In the genomic region with DNA sequence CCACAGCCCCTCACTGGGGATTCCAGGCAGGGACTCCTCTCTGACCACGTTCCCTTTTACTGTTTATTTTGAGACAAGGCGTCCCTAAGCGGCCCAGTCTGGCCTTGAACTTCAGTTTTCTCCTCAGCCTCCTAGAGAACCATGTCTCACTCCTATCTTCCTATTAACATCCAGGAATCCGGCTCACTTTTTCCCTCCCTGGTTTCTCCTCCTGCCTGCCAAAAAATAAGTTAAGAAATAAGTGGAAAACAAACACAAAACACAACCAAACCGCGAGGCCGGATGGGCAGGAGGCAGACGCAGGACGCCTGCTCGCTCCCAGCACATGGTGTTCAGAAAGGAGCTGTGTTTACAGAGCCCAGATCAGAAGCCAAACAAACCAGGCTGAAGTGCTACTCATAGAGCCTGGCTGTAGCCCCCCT, we compare ENCODE assay signal across 9 mouse cellular contexts. TPM values are rescaled to one million over a fixed set of nuclear protein-coding genes. Genes with fewer than 3 reads are reported as not detected.
DNase-seq lines count a peak whose midpoint lies in the region; ATAC-seq lines count a peak whose summit lies in the region.
"Had no signal": no experiment of that assay in that cellular context is flagged by ENCODE, and none has a peak within 500 bp of the region (broad histone marks: within the 10 kb centered on the region; RNA-seq: fewer than 3 reads in every experiment).

No protein-coding gene starts in this region.

- peaks cover 19% of the 10 kb centered on the region for H3K4me1 ChIP-seq in liver, embryonic 16.5 days (ENCODE audit: control insufficient read depth, low read depth, low read length)

- H3K4me2 ChIP-seq in liver, embryonic 16.5 days (ENCODE audit: low read depth, low read length), result no peak overlapping the region
- H3K4me2 ChIP-seq: forebrain, embryonic 15.5 days had no signal

- H3K4me3 ChIP-seq in liver, embryonic 16.5 days (ENCODE audit: low read depth, low read length), result no peak overlapping the region
- H3K4me3 ChIP-seq: forebrain, embryonic 15.5 days had no signal

- ATAC-seq in liver, embryonic 16.5 days (ENCODE audit: low read depth), result peak; percentile 48
- ATAC-seq: forebrain, embryonic 15.5 days had no signal

- intact Hi-C loops in left cerebral cortex, postnatal 25 days (cut with DNase I), result no loop called here

- H3K36me3 ChIP-seq in liver, embryonic 16.5 days (ENCODE audit: control insufficient read depth, insufficient read depth), result no peaks in the 10 kb centered on the region
- H3K36me3 ChIP-seq: forebrain, embryonic 15.5 days had no signal

- peak overlapping the region; percentile 68 for H3K27ac ChIP-seq in liver, embryonic 16.5 days (ENCODE audit: low read length)
- H3K27ac ChIP-seq: forebrain, embryonic 15.5 days had no signal

- peak; percentile 55 for DNase-seq in adrenal gland, postnatal 14 days
- DNase-seq in adrenal gland, adult 18-20 months (ENCODE audit: low spot score in 2 of 2), result no peak
- peak; percentile 51 for DNase-seq in urinary bladder, postnatal 14 days (ENCODE audit: low spot score)
- DNase-seq in urinary bladder, adult 2 months (ENCODE audit: low spot score), result no peak
- no peak for DNase-seq in spleen, postnatal 4 days (ENCODE audit: low spot score in 2 of 2)
- DNase-seq in left cerebral cortex, postnatal 25 days (ENCODE audit: low spot score in 2 of 2), result no peak
- DNase-seq in B cell, adult 2 months, result no peak

- no peaks in the 10 kb centered on the region for H3K27me3 ChIP-seq in liver, embryonic 16.5 days (ENCODE audit: control insufficient read depth, insufficient read depth, low read depth, low read length)
- H3K27me3 ChIP-seq: forebrain, embryonic 15.5 days had no signal

- H3K9me3 ChIP-seq in liver, embryonic 16.5 days (replicated peaks; ENCODE audit: control insufficient read depth, low read length), result no peaks in the 10 kb centered on the region
- H3K9me3 ChIP-seq: forebrain, embryonic 15.5 days had no signal

- no peak overlapping the region for H3K9ac ChIP-seq in liver, embryonic 16.5 days (ENCODE audit: low read depth, low read length)
- H3K9ac ChIP-seq: forebrain, embryonic 15.5 days had no signal

- 59% methylated on average over 10 of the region's 10 CpGs for WGBS in liver, embryonic 16.5 days (ENCODE audit: insufficient replicate concordance)

RNA-seq across cellular contexts. Expression of gene Gadd45b, which starts 32.2 kb away (rescaled TPM):
- 29.8 and 91.3 TPM in 2 replicates for total RNA-seq in adrenal gland, postnatal 14 days (2021)
- 10 to 100 TPM; 34.1 to 75.0 TPM for total RNA-seq in adrenal gland, adult 18-20 months (2021)
- 17.9 and 29.9 TPM in 2 replicates for polyA plus RNA-seq in urinary bladder, adult 2 months (2012; rRNA removed)
- polyA plus RNA-seq in liver, embryonic 16.5 days (2015; fragmentation: Nextera tagmentation; extraction: Ambion mirVana), result 4.0 and 5.0 TPM in 2 replicates
- total RNA-seq in left cerebral cortex, postnatal 25 days (2021), result 10 to 100 TPM; 16.4 to 19.0 TPM

RNA-seq across cellular contexts. Expression of gene Lmnb2, which starts 44.0 kb away (rescaled TPM):
- total RNA-seq in adrenal gland, postnatal 14 days (2021), result 14.9 and 15.8 TPM in 2 replicates
- total RNA-seq in adrenal gland, adult 18-20 months (2021), result 10 to 100 TPM; 14.1 to 15.2 TPM
- polyA plus RNA-seq in urinary bladder, adult 2 months (2012; rRNA removed), result 10.5 and 14.1 TPM in 2 replicates
- polyA plus RNA-seq in liver, embryonic 16.5 days (2015; fragmentation: Nextera tagmentation; extraction: Ambion mirVana), result 10.3 TPM in 2 replicates
- 10 to 100 TPM; 15.1 to 18.9 TPM for total RNA-seq in left cerebral cortex, postnatal 25 days (2021)

RNA-seq across cellular contexts. Expression of gene Gng7, which starts 52.7 kb away (rescaled TPM):
- 5.9 and 6.2 TPM in 2 replicates for total RNA-seq in adrenal gland, postnatal 14 days (2021)
- total RNA-seq in adrenal gland, adult 18-20 months (2021), result 10 to 100 TPM in 1 of 2 experiments, 1 to 10 TPM in 1; 7.0 to 11.1 TPM
- polyA plus RNA-seq in urinary bladder, adult 2 months (2012; rRNA removed), result 4.2 and 5.4 TPM in 2 replicates
- polyA plus RNA-seq in liver, embryonic 16.5 days (2015; fragmentation: Nextera tagmentation; extraction: Ambion mirVana), result 0.36 and 0.44 TPM in 2 replicates
- 100 to 1,000 TPM in 1 of 2 experiments, 10 to 100 TPM in 1; 83.8 to 196 TPM for total RNA-seq in left cerebral cortex, postnatal 25 days (2021)

Comparison
In these comparisons a context has a peak if more than half of its experiments do, and no peak if none do; other contexts are left out.
1. DNase-seq: peak in adrenal gland, postnatal 14 days (single experiment) and urinary bladder, postnatal 14 days (single experiment); none in adrenal gland, adult 18-20 months (0 of 2), urinary bladder, adult 2 months (single experiment), spleen, postnatal 4 days (0 of 2), left cerebral cortex, postnatal 25 days (0 of 2) and B cell, adult 2 months (0 of 2).
2. RNA of gene Gng7, which starts 52.7 kb away (total RNA-seq): 83.8 to 196 TPM in left cerebral cortex, postnatal 25 days; 7.0 to 11.1 TPM in adrenal gland, adult 18-20 months and 5.9 to 6.2 TPM in adrenal gland, postnatal 14 days; every median in the first group is over 4 times any median in the second.